Mouse (Mus musculus) neural tube, embryonic 15.5 days (tissue): ENCODE data around the gene Il17rd. TPM values are rescaled to one million over a fixed set of nuclear protein-coding genes. Genes with fewer than 3 reads are reported as not detected.

Source experiments
- ATAC-seq: fragments of 200-750 bp; cut with Nextera tagmentation; 2 replicates; pipeline ENCODE4 v1.8.0; 2017; ENCODE audit warnings: mild to moderate bottlenecking, moderate TSS enrichment, moderate library complexity; ENCODE audit not compliant: low FRiP score
- H3K27ac ChIP-seq: fragments of 300-500 bp; sonication (generic); replicated peaks from 2 replicates; pipeline ENCODE4 v1.5.1; 2015; ENCODE audit warnings: mild to moderate bottlenecking, inconsistent platforms
- H3K27me3 ChIP-seq: fragments of 300-500 bp; sonication (generic); replicated peaks from 2 replicates; pipeline ENCODE4 v1.6.1; 2015; ENCODE audit warnings: inconsistent platforms
- H3K36me3 ChIP-seq: fragments of 300-500 bp; sonication (generic); 2 replicates; pipeline ENCODE4 v1.6.1; 2015; ENCODE audit warnings: inconsistent platforms
- H3K4me1 ChIP-seq: fragments of 300-500 bp; sonication (generic); 2 replicates; pipeline ENCODE4 v1.6.1; 2015; ENCODE audit warnings: inconsistent platforms
- H3K4me2 ChIP-seq: fragments of 300-500 bp; sonication (generic); 2 replicates; pipeline ENCODE4 v1.6.1; 2015; ENCODE audit warnings: inconsistent platforms, mild to moderate bottlenecking, moderate library complexity
- H3K4me3 ChIP-seq: fragments of 300-500 bp; sonication (generic); replicated peaks from 2 replicates; pipeline ENCODE4 v1.5.1; 2015; ENCODE audit warnings: mild to moderate bottlenecking, inconsistent platforms
- H3K9ac ChIP-seq: fragments of 300-500 bp; sonication (generic); replicated peaks from 2 replicates; pipeline ENCODE4 v1.6.1; 2015; ENCODE audit warnings: mild to moderate bottlenecking, inconsistent platforms
- H3K9me3 ChIP-seq: fragments of 300-500 bp; sonication (generic); replicated peaks from 2 replicates; pipeline ENCODE4 v1.6.1; 2016; ENCODE audit warnings: inconsistent platforms
- WGBS: fragments of 180-500 bp; shearing (Covaris S2); methylation state at CpG from one replicate; pipeline ENCODE4 v1.1.7; 2015; ENCODE audit warnings: mixed read lengths; 5-methylcytosine and 5-hydroxymethylcytosine counted together
- polyA plus RNA-seq: library from polyadenylated mRNA; unstranded; fragments of >200 nt; fragmentation: Nextera tagmentation; extraction: Ambion mirVana; gene quantifications from 2 replicates; pipeline ENCODE4 v1.2.1, GENCODE M21; 2015

The Il17rd gene
- polyA plus RNA-seq, 1 experiment from 2014 or later: 2.0 TPM

DNA sequence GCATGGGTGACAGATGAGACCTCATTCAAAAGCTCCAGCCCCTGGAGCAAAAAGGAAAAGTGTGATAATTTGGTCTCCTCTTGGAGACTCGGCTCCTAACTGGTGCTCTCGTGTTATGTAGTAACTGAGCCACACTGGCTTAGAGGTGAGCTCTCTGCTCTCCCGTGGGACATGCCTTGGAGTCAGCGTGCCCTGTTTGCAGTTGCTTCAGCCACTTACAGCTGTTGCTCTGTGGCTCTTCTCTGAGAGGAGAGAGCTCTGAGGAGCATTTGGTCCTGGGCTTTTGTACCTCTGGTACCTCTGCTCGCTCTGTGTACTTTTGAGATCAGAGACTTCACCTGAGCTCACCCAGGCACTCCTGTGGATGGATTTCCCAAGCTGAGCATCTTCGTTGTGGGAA, 116.3 kb downstream of the Il17rd start:
- H3K36me3 ChIP-seq: no peaks in the 10 kb centered on the region
- H3K27ac ChIP-seq: no peak overlapping the region
- H3K4me1 ChIP-seq: no peaks in the 10 kb centered on the region; the same call in 1 of the 2 replicates
- no peaks in the 10 kb centered on the region for H3K9me3 ChIP-seq
- no peak overlapping the region for H3K9ac ChIP-seq
- 74% methylated on average over 6 of the region's 6 CpGs for WGBS
- H3K4me2 ChIP-seq: no peak overlapping the region
- no peaks in the 10 kb centered on the region for H3K27me3 ChIP-seq
- H3K4me3 ChIP-seq: no peak overlapping the region
- no peak for ATAC-seq

GRCm38 (mm10) chr14:27156032-27156431, 117.3 kb downstream of the Il17rd start:
- Histone ChIP-seq H3K4me3 (no peak overlapping the region), H3K4me1 (no peaks in the 10 kb centered on the region; the same call in 1 of the 2 replicates), H3K36me3 (no peaks in the 10 kb centered on the region), H3K4me2 (no peak overlapping the region), H3K27me3 (no peaks in the 10 kb centered on the region), H3K9ac (no peak overlapping the region), H3K27ac (no peak overlapping the region), H3K9me3 (no peaks in the 10 kb centered on the region)
- ATAC-seq: no peak
- WGBS: 81% methylated on average over 6 of the region's 6 CpGs

Other genes with a start within 250 kb of the Il17rd start
- 0.19 TPM in 1 of 2 replicates, not detected in the other for gene Asb14, start 144.4 kb upstream of the Il17rd start, polyA plus RNA-seq
- gene Appl1, start 67.7 kb upstream of the Il17rd start, polyA plus RNA-seq: 58.7 and 58.9 TPM in 2 replicates
- gene Hesx1, start 44.5 kb upstream of the Il17rd start, polyA plus RNA-seq: 0.20 TPM in 1 of 2 replicates, not detected in the other
- gene Arhgef3, start 76.0 kb downstream of the Il17rd start, polyA plus RNA-seq: 13.6 and 13.7 TPM in 2 replicates